Mouse (Mus musculus): Measurements from ENCODE around the gene Mpg. TPM values are rescaled to one million over a fixed set of nuclear protein-coding genes. Genes with fewer than 3 reads are reported as not detected.

The Mpg gene
- polyA plus RNA-seq, 1 experiment = 21.0 TPM

- Histone ChIP-seq H3K4me1 (replicated peaks; ENCODE audit: control insufficient read depth, insufficient read depth, low read length) (peaks cover 9% of the 10 kb centered on the region), H3K4me3 (ENCODE audit: control insufficient read depth, insufficient read depth, low read length) (no peak overlapping the region), H3K27me3 (ENCODE audit: control insufficient read depth, insufficient read depth, low read length) (no peaks in the 10 kb centered on the region), H3K36me3 (ENCODE audit: control insufficient read depth, insufficient read depth, low read length) (peaks cover 6% of the 10 kb centered on the region; the same call in 1 of the 2 replicates), H3K27ac (ENCODE audit: control insufficient read depth, insufficient read depth, low read length) (no peak overlapping the region)
- 97% methylated on average over 3 of the region's 3 CpGs for WGBS
- DNase-seq = no peak
- TF ChIP-seq CTCF (IDR thresholded peaks at IDR 0.05; ENCODE audit: borderline replicate concordance, control insufficient read depth, extremely low read depth, insufficient read depth, low read length, poor library complexity) (no peak), POLR2A (IDR thresholded peaks at IDR 0.05; ENCODE audit: control insufficient read depth, extremely low read depth, insufficient read depth, low read length, poor library complexity) (no peak)
These were observed 22.0 kb downstream of the Mpg start for GRCm38 (mm10) chr11:32248350-32248749.

- Histone ChIP-seq H3K4me3 (ENCODE audit: control insufficient read depth, insufficient read depth, low read length) (no peak overlapping the region), H3K36me3 (ENCODE audit: control insufficient read depth, insufficient read depth, low read length) (peaks cover 6% of the 10 kb centered on the region; the same call in 1 of the 2 replicates), H3K4me1 (replicated peaks; ENCODE audit: control insufficient read depth, insufficient read depth, low read length) (peaks cover 9% of the 10 kb centered on the region), H3K27me3 (ENCODE audit: control insufficient read depth, insufficient read depth, low read length) (no peaks in the 10 kb centered on the region), H3K27ac (ENCODE audit: control insufficient read depth, insufficient read depth, low read length) (no peak overlapping the region)
- no peak for TF ChIP-seq POLR2A (IDR thresholded peaks at IDR 0.05; ENCODE audit: control insufficient read depth, extremely low read depth, insufficient read depth, low read length, poor library complexity)
- no peak for TF ChIP-seq CTCF (IDR thresholded peaks at IDR 0.05; ENCODE audit: borderline replicate concordance, control insufficient read depth, extremely low read depth, insufficient read depth, low read length, poor library complexity)
- no peak for DNase-seq
- WGBS = 95% methylated on average over 8 of the region's 8 CpGs
These were observed 24.8 kb downstream of the Mpg start for GRCm38 (mm10) chr11:32250880-32251763.

GRCm38 (mm10) chr11:32253121-32253520 lies 26.8 kb downstream of the Mpg start:
- Histone ChIP-seq H3K27ac (ENCODE audit: control insufficient read depth, insufficient read depth, low read length) (no peak overlapping the region), H3K27me3 (ENCODE audit: control insufficient read depth, insufficient read depth, low read length) (no peaks in the 10 kb centered on the region), H3K4me3 (ENCODE audit: control insufficient read depth, insufficient read depth, low read length) (no peak overlapping the region), H3K4me1 (replicated peaks; ENCODE audit: control insufficient read depth, insufficient read depth, low read length) (no peaks in the 10 kb centered on the region), H3K36me3 (ENCODE audit: control insufficient read depth, insufficient read depth, low read length) (peaks cover 6% of the 10 kb centered on the region; the same call in 1 of the 2 replicates)
- WGBS = 95% methylated on average over 1 of the region's 1 CpGs
- no peak for DNase-seq
- TF ChIP-seq POLR2A (IDR thresholded peaks at IDR 0.05; ENCODE audit: control insufficient read depth, extremely low read depth, insufficient read depth, low read length, poor library complexity) = no peak
- no peak for TF ChIP-seq CTCF (IDR thresholded peaks at IDR 0.05; ENCODE audit: borderline replicate concordance, control insufficient read depth, extremely low read depth, insufficient read depth, low read length, poor library complexity)

DNA sequence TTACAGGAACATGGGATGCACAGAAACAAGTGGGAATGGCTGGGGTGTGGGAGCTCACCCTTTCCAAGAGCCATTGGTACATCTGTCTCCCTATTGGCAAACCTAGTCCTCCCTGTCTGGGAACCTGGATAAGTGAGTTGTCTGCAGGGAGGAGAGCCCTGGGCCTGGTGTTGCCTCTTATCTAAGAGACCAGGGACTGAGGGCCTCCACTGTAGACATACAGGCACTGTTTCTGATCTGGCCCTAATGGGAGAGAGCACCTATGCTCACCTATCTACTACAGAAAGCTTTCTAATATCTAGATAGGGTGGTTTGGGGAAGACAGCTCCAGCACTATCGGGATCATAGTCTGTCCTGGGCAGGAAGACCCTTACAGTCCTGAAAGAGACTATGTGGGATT lies 29.8 kb downstream of the Mpg start:
- TF ChIP-seq POLR2A (IDR thresholded peaks at IDR 0.05; ENCODE audit: control insufficient read depth, extremely low read depth, insufficient read depth, low read length, poor library complexity) (no peak), CTCF (IDR thresholded peaks at IDR 0.05; ENCODE audit: borderline replicate concordance, control insufficient read depth, extremely low read depth, insufficient read depth, low read length, poor library complexity) (no peak)
- Histone ChIP-seq H3K27me3 (ENCODE audit: control insufficient read depth, insufficient read depth, low read length) (no peaks in the 10 kb centered on the region), H3K27ac (ENCODE audit: control insufficient read depth, insufficient read depth, low read length) (no peak overlapping the region), H3K36me3 (ENCODE audit: control insufficient read depth, insufficient read depth, low read length) (no peaks in the 10 kb centered on the region; the same call in 1 of the 2 replicates), H3K4me3 (ENCODE audit: control insufficient read depth, insufficient read depth, low read length) (no peak overlapping the region), H3K4me1 (replicated peaks; ENCODE audit: control insufficient read depth, insufficient read depth, low read length) (no peaks in the 10 kb centered on the region)
- 100% methylated on average over 1 of the region's 1 CpGs for WGBS
- no peak for DNase-seq

DNA sequence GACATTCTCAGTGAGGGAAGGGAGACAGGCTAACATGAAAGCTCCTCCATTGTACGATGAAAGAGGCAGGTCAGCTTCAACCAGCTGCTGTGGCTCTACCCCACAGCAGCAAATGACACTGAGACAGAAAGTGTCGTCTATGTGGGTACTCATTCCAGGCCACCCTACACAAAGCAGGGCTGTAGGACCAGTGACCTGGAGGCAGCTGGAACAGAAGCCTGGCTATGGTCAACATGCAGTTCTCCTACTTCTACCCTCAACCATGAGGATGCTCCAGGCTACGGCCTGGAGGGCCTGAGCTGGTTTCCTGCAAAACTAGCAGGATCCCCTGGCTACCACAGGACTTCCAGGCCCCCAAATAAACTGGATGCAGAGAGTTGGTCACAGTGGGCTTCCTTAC lies 30.3 kb downstream of the Mpg start:
- WGBS = 97% methylated on average over 3 of the region's 3 CpGs
- TF ChIP-seq CTCF (IDR thresholded peaks at IDR 0.05; ENCODE audit: borderline replicate concordance, control insufficient read depth, extremely low read depth, insufficient read depth, low read length, poor library complexity) = no peak
- no peaks in the 10 kb centered on the region; the same call in 1 of the 2 replicates for H3K36me3 ChIP-seq (ENCODE audit: control insufficient read depth, insufficient read depth, low read length)
- H3K4me3 ChIP-seq (ENCODE audit: control insufficient read depth, insufficient read depth, low read length) = no peak overlapping the region
- no peaks in the 10 kb centered on the region for H3K4me1 ChIP-seq (replicated peaks; ENCODE audit: control insufficient read depth, insufficient read depth, low read length)
- no peaks in the 10 kb centered on the region for H3K27me3 ChIP-seq (ENCODE audit: control insufficient read depth, insufficient read depth, low read length)
- no peak for DNase-seq
- H3K27ac ChIP-seq (ENCODE audit: control insufficient read depth, insufficient read depth, low read length) = no peak overlapping the region

GRCm38 (mm10) chr11:32262674-32263415 lies 36.5 kb downstream of the Mpg start:
- no peaks in the 10 kb centered on the region for H3K27me3 ChIP-seq (ENCODE audit: control insufficient read depth, insufficient read depth, low read length)
- no peak for DNase-seq
- no peak overlapping the region for H3K4me3 ChIP-seq (ENCODE audit: control insufficient read depth, insufficient read depth, low read length)
- TF ChIP-seq POLR2A (IDR thresholded peaks at IDR 0.05; ENCODE audit: control insufficient read depth, extremely low read depth, insufficient read depth, low read length, poor library complexity) = no peak
- no peak for TF ChIP-seq CTCF (IDR thresholded peaks at IDR 0.05; ENCODE audit: borderline replicate concordance, control insufficient read depth, extremely low read depth, insufficient read depth, low read length, poor library complexity)
- no peak overlapping the region for H3K27ac ChIP-seq (ENCODE audit: control insufficient read depth, insufficient read depth, low read length)
- WGBS = 95% methylated on average over 10 of the region's 10 CpGs
- 0 out of 2 replicates have a peak, but pooled peaks cover 3% of the 10 kb centered on the region for H3K36me3 ChIP-seq (ENCODE audit: control insufficient read depth, insufficient read depth, low read length)
- peaks cover 5% of the 10 kb centered on the region; the same call in 1 of the 2 replicates for H3K4me1 ChIP-seq (replicated peaks; ENCODE audit: control insufficient read depth, insufficient read depth, low read length)
